Mouse (Mus musculus): ENCODE results near the gene Fus. TPM values are rescaled to one million over a fixed set of nuclear protein-coding genes. Genes with fewer than 3 reads are reported as not detected.

Fus gene
- polyA plus RNA-seq, 1 experiment from 2014 or later: 440 TPM

DNA sequence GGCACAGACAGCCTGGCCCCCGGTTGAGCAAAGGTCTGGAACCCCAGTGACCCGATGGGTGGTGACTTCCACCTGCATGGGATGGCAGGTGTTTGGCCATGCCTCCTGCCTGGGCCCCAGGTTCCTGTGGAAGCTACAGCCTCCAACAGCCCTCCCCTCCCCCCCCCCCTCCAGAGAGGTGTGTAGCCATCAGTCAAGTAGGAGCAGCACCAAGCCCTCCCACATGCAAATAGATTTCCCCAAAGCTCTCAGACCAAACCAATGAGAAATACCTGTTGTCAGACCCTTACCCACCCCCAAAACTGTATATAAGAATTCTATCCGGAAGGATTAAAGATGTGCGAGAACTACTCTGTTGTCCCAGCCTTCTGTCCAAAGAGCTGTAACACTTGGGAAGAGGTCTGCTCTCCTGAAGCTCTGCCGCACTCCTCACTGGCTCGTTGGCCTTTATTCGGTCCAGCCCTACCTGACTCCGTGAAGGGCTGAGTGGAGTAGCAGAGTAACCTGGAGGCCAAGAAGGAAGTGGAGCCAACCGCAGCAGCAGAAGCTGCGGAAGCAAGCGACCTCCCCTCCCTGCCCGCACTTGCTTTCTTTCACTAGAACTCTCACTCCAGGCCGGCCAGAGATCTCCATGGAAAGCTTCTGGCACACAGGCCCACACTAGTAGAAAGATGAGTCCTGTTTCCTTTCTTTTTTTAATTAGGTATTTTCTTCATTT, 14.2 kb upstream of the Fus start:
- H3K4me3 ChIP-seq (replicated peaks): no peak overlapping the region
- H3K36me3 ChIP-seq: no peaks in the 10 kb centered on the region
- H3K9ac ChIP-seq: no peak overlapping the region
- H3K27ac ChIP-seq: no peak overlapping the region
- H3K9me3 ChIP-seq (replicated peaks): no peaks in the 10 kb centered on the region
- no peak for ATAC-seq (replicated peaks; ENCODE audit: low FRiP score)
- no peaks in the 10 kb centered on the region for H3K4me1 ChIP-seq
- H3K27me3 ChIP-seq: no peaks in the 10 kb centered on the region
- no peak overlapping the region for H3K4me2 ChIP-seq
- WGBS: 41% methylated on average over 13 of the region's 13 CpGs

GRCm38 (mm10) chr7:127959364-127959763, 7.9 kb upstream of the Fus start:
- no peak overlapping the region for H3K27ac ChIP-seq
- no peak for ATAC-seq (replicated peaks; ENCODE audit: low FRiP score)
- no peaks in the 10 kb centered on the region for H3K27me3 ChIP-seq

DNA sequence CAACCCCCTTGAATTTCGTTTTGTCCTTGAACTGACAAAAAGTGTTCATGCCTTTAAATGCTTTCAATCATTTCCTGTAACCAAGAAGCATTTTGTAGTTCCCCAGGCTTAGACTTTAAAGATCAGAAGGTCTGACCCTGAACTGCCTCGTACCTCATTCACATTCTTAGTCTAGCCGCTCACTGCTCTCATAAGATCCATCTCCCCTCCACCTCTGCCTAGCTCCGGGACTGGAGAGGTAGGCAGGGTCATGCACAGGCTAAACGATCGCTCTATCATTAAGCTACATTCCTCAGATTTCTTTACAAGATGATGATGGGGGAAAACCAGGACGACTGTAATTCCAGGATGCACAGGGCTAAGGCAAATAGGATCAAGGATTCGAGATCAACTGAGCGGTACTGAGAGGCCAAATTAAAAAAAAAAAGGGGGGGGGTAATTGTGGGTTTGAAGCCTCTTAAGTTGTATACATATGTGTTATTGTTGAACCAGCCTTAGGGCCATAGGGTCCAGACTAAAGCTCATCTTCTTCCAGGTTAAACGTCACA, 812 bp upstream of the Fus start:
- Histone ChIP-seq H3K4me3 (replicated peaks) (peak overlapping the region; percentile 59), H3K9me3 (replicated peaks) (no peaks in the 10 kb centered on the region), H3K27ac (peak overlapping the region; percentile 91), H3K27me3 (no peaks in the 10 kb centered on the region), H3K4me2 (peak overlapping the region; percentile 64), H3K36me3 (peaks cover 23% of the 10 kb centered on the region), H3K4me1 (peaks cover 23% of the 10 kb centered on the region), H3K9ac (peak overlapping the region; percentile 79)
- ATAC-seq (replicated peaks; ENCODE audit: low FRiP score): no peak
- 6% methylated on average over 10 of the region's 10 CpGs for WGBS

More at GRCm38 (mm10) chr7:127959364-127959763, 7.9 kb upstream of the Fus start:
- Histone ChIP-seq H3K9me3 (replicated peaks) (no peaks in the 10 kb centered on the region), H3K4me3 (replicated peaks) (no peak overlapping the region), H3K9ac (no peak overlapping the region), H3K4me1 (no peaks in the 10 kb centered on the region), H3K36me3 (no peaks in the 10 kb centered on the region), H3K4me2 (no peak overlapping the region)
- WGBS: 51% methylated on average over 5 of the region's 5 CpGs

GRCm38 (mm10) chr7:127967922-127968828, 918 bp downstream of the Fus start:
- peak overlapping the region; percentile 91 for H3K27ac ChIP-seq
- peaks cover 27% of the 10 kb centered on the region for H3K4me1 ChIP-seq
- WGBS: under 1% methylated on average over 39 of the region's 42 CpGs
- H3K36me3 ChIP-seq: peaks cover 40% of the 10 kb centered on the region
- peak overlapping the region; percentile 59 for H3K4me3 ChIP-seq (replicated peaks)
- ATAC-seq (replicated peaks; ENCODE audit: low FRiP score): peak; percentile 54; the same call in 1 of the 2 replicates
- H3K9me3 ChIP-seq (replicated peaks): no peaks in the 10 kb centered on the region
- H3K4me2 ChIP-seq: peak overlapping the region; percentile 81
- H3K9ac ChIP-seq: peak overlapping the region; percentile 79
- no peaks in the 10 kb centered on the region for H3K27me3 ChIP-seq

DNA sequence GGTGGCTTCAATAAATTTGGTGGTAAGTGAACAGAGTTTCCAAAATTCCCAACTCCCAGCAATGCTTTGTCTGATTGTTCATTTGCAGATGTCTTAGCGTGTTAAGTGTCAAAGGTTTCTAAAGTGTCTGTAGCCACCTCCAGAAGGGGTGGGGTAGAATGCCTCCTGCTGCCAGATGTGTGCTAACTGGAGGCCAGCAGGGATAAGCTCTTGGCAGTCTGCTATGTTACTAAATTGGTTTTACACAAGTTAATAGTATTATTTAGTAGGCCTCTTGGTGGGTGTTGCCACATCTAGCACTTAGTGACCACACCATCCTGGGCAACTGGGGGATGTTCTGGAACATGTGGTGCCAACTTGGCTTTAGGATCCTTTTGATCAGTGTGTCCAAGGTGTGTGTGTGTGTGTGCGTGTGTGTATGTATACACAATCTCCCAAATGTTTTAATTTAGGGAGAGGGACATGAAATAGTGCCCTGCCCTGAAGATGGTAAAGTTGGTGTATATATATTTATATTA, 7.2 kb downstream of the Fus start:
- no peaks in the 10 kb centered on the region for H3K27me3 ChIP-seq
- peaks cover 11% of the 10 kb centered on the region; the same call in 1 of the 2 replicates for H3K4me1 ChIP-seq
- H3K9me3 ChIP-seq (replicated peaks): no peaks in the 10 kb centered on the region
- 90% methylated on average over 2 of the region's 2 CpGs for WGBS
- H3K4me2 ChIP-seq: no peak overlapping the region
- no peak overlapping the region for H3K27ac ChIP-seq
- no peak overlapping the region for H3K9ac ChIP-seq
- peaks cover 97% of the 10 kb centered on the region for H3K36me3 ChIP-seq
- H3K4me3 ChIP-seq (replicated peaks): no peak overlapping the region
- no peak for ATAC-seq (replicated peaks; ENCODE audit: low FRiP score)

DNA sequence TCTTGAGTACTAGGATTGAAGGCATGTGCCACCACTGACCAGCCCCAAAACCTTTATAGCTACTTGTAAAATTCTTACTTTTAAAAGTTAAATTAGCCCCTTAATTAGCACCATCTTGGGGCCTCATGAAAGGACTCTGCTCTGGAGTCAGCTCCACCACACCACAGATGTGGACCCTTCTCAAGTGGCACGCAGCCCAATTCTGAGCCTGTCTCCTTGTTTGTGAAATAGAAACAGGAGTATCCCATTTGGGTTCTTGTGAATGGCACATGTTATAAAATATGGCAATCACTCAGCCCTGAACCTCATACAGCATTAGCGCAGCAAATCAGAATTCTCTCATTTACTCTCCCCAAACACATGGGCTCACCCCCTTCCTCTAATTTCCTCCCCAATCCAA, 11.6 kb downstream of the Fus start:
- WGBS: 92% methylated on average over 2 of the region's 2 CpGs

DNA sequence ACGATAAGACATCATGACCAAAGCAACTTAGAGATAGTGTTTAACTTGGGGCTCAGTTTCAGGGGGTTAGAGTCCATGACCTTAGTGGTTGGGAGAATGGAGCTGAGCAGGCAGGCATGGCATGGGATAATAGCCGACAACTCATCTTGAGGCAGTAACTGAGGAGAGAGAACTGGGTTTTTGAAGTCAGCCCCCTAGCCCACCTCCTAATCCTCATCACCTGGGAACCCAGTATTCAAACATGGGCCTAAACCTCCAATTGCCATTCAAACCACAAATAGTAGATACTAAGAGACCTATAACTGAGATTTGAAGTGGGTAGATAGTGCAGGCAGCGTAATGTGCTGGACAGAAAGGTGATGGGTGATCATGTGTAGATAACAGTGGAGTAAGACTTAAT, 13.3 kb downstream of the Fus start:
- no peak overlapping the region for H3K4me2 ChIP-seq
- H3K27me3 ChIP-seq: no peaks in the 10 kb centered on the region
- H3K4me3 ChIP-seq (replicated peaks): no peak overlapping the region
- peaks cover 99% of the 10 kb centered on the region for H3K36me3 ChIP-seq
- no peak overlapping the region for H3K9ac ChIP-seq
- ATAC-seq (replicated peaks; ENCODE audit: low FRiP score): no peak
- 96% methylated on average over 3 of the region's 3 CpGs for WGBS
- no peaks in the 10 kb centered on the region for H3K4me1 ChIP-seq
- no peaks in the 10 kb centered on the region for H3K9me3 ChIP-seq (replicated peaks)
- H3K27ac ChIP-seq: no peak overlapping the region

More for the DNA sequence above, 11.6 kb downstream of the Fus start:
- no peak overlapping the region for H3K27ac ChIP-seq
- H3K9ac ChIP-seq: no peak overlapping the region
- no peak for ATAC-seq (replicated peaks; ENCODE audit: low FRiP score)
- no peaks in the 10 kb centered on the region for H3K27me3 ChIP-seq
- no peaks in the 10 kb centered on the region for H3K4me1 ChIP-seq
- H3K36me3 ChIP-seq: peaks cover 99% of the 10 kb centered on the region
- H3K4me2 ChIP-seq: no peak overlapping the region
- H3K9me3 ChIP-seq (replicated peaks): no peaks in the 10 kb centered on the region
- no peak overlapping the region for H3K4me3 ChIP-seq (replicated peaks)

DNA sequence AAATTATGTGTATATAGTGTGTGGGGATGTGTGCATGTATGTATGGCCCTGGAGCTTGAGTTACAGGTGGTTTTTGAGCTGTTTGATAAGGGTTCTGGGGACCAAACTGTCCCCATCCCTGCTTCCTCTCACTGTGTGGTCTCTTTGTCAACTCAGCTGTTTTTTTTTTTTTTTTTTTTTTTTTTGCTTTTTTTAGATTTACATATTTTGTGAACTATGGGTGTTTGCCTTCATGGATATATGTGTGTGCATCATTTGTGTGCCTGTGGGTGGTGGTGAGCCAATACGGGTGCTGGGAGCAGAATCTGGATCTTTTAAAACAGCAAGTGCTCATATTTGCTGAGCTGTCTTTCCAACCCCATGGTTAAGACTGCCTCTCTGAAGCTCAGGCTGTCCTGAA, 21.6 kb downstream of the Fus start:
- H3K4me2 ChIP-seq: no peak overlapping the region
- ATAC-seq (replicated peaks; ENCODE audit: low FRiP score): no peak
- WGBS: 94% methylated on average over 1 of the region's 1 CpGs

GRCm38 (mm10) chr7:127991643-127992487, 24.6 kb downstream of the Fus start:
- H3K9ac ChIP-seq: no peak overlapping the region
- H3K4me1 ChIP-seq: peaks cover 29% of the 10 kb centered on the region
- no peak overlapping the region for H3K4me3 ChIP-seq (replicated peaks)
- peak overlapping the region; percentile 61 for H3K4me2 ChIP-seq
- H3K36me3 ChIP-seq: peaks cover 46% of the 10 kb centered on the region
- no peaks in the 10 kb centered on the region for H3K27me3 ChIP-seq
- H3K9me3 ChIP-seq (replicated peaks): no peaks in the 10 kb centered on the region
- 0 out of 2 replicates have a peak, but pooled peaks have one; percentile 9 for ATAC-seq (replicated peaks; ENCODE audit: low FRiP score)
- WGBS: 47% methylated on average over 6 of the region's 6 CpGs
- peak overlapping the region; percentile 86 for H3K27ac ChIP-seq

More for the DNA sequence above, 21.6 kb downstream of the Fus start:
- H3K9me3 ChIP-seq (replicated peaks): no peaks in the 10 kb centered on the region
- peaks cover 76% of the 10 kb centered on the region for H3K36me3 ChIP-seq
- no peak overlapping the region for H3K9ac ChIP-seq
- H3K27ac ChIP-seq: peak overlapping the region; percentile 45; the same call in 1 of the 2 replicates
- peaks cover 26% of the 10 kb centered on the region for H3K4me1 ChIP-seq
- no peaks in the 10 kb centered on the region for H3K27me3 ChIP-seq
- no peak overlapping the region for H3K4me3 ChIP-seq (replicated peaks)

DNA sequence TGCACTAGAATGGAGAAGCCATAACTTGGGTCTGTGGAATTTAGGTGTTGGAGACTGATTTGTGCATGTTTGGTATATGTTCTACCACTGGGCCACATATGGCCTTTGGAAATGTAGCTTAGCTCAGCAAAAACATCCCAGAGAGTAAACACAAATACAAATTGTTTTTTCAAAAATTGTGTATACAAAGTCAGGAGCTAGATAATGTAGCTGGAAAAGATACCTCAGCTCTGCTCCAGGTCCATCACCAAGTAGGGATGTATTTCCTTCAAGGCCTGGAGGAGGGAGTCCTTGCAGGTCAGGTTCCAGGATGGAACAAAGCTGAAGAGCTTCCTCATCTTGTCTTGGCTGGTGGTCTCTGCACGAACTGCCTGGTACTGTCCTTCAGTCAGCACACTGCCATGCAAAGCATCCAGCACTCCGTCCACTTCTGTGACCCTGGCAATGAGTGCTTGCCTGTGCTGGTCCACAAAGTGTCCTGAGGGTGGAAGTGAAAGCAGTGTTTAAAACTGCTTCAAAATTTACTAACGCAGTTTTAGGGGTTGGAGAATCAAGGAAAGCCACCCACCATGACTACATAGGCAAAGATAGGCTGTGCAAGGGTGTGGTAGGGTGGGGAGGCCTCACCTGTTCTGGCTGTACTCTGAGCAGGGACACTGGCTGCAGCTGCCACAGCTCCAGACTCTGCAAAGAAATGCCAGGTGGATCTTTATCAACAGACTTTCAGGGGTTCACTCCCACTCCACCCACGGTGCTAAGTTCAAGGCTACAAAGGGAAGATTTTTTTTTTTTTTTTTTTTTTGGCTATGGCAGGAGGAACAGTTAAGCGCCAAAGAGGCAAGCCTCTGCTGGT, 25.5 kb downstream of the Fus start:
- 34% methylated on average over 5 of the region's 5 CpGs for WGBS

More for the DNA sequence above, 25.5 kb downstream of the Fus start:
- Histone ChIP-seq H3K9me3 (replicated peaks) (no peaks in the 10 kb centered on the region), H3K9ac (peak overlapping the region; percentile 42), H3K36me3 (peaks cover 38% of the 10 kb centered on the region), H3K4me3 (replicated peaks) (peak overlapping the region; percentile 39), H3K27ac (peak overlapping the region; percentile 86), H3K27me3 (no peaks in the 10 kb centered on the region), H3K4me1 (peaks cover 29% of the 10 kb centered on the region), H3K4me2 (peak overlapping the region; percentile 61)
- ATAC-seq (replicated peaks; ENCODE audit: low FRiP score): peak; percentile 61

Data from kidney, embryonic 15.5 days (tissue).